Mouse (Mus musculus) kidney, adult 2 months (tissue): ENCODE measurements around the gene Stard3.

Experiments used
- CTCF ChIP-seq: fragments of 200-500 bp; conservative IDR thresholded peaks from 2 replicates; pipeline ENCODE4 v1.5.1; 2011; ENCODE audit warnings: low read depth, mild to moderate bottlenecking, control low read depth, low read length, moderate library complexity, mixed read lengths; ENCODE audit not compliant: insufficient read depth, insufficient read length
- POLR2A ChIP-seq: fragments of 200-500 bp; IDR thresholded peaks from one replicate; pipeline ENCODE4 v1.6.1; 2011; ENCODE audit warnings: low read depth, low read length, control low read depth

GRCm38 (mm10) chr11:98367863-98368186 is 9.7 kb downstream of the Stard3 start:
- TF ChIP-seq POLR2A = no peak
- TF ChIP-seq CTCF = no peak
